Mouse (Mus musculus): ENCODE results near the gene Gpatch8.

Gpatch8 gene

GRCm38 (mm10) chr11:102453131-102453530 lies 103.1 kb downstream of the Gpatch8 start:
- DNase-seq (ENCODE audit: low read depth, low spot score): no peak

GRCm38 (mm10) chr11:102449043-102450008 lies 106.9 kb downstream of the Gpatch8 start:
- DNase-seq (ENCODE audit: low read depth, low spot score): no peak

- no peak for DNase-seq (ENCODE audit: low read depth, low spot score)
These were observed 107.9 kb downstream of the Gpatch8 start for GRCm38 (mm10) chr11:102448327-102448726.

GRCm38 (mm10) chr11:102447497-102447896 lies 108.7 kb downstream of the Gpatch8 start, which contains the start of gene Fam171a2:
Gene Fam171a2, minus strand, starts transcription at chr11:102447682.
- DNase-seq (ENCODE audit: low read depth, low spot score): peak; percentile 78

- DNase-seq (ENCODE audit: low read depth, low spot score): no peak
These were observed 109.4 kb downstream of the Gpatch8 start for GRCm38 (mm10) chr11:102446581-102447461.

- no peak for DNase-seq (ENCODE audit: low read depth, low spot score)
These were observed 110.3 kb downstream of the Gpatch8 start for GRCm38 (mm10) chr11:102445891-102446361.

GRCm38 (mm10) chr11:102445264-102445890 lies 110.8 kb downstream of the Gpatch8 start:
- DNase-seq (ENCODE audit: low read depth, low spot score): no peak

GRCm38 (mm10) chr11:102444781-102445180 lies 111.4 kb downstream of the Gpatch8 start:
- DNase-seq (ENCODE audit: low read depth, low spot score): no peak

GRCm38 (mm10) chr11:102444321-102444720 lies 111.9 kb downstream of the Gpatch8 start:
- DNase-seq (ENCODE audit: low read depth, low spot score): no peak

GRCm38 (mm10) chr11:102443740-102444139 lies 112.5 kb downstream of the Gpatch8 start:
- DNase-seq (ENCODE audit: low read depth, low spot score): no peak

- DNase-seq (ENCODE audit: low read depth, low spot score): no peak
These were observed 114.1 kb downstream of the Gpatch8 start for GRCm38 (mm10) chr11:102442089-102442488.

- DNase-seq (ENCODE audit: low read depth, low spot score): no peak
These were observed 114.8 kb downstream of the Gpatch8 start for GRCm38 (mm10) chr11:102441434-102441833.

- DNase-seq (ENCODE audit: low read depth, low spot score): no peak
These were observed 115.9 kb downstream of the Gpatch8 start for GRCm38 (mm10) chr11:102440255-102440654.

- no peak for DNase-seq (ENCODE audit: low read depth, low spot score)
These were observed 116.8 kb downstream of the Gpatch8 start for GRCm38 (mm10) chr11:102439093-102440082.

GRCm38 (mm10) chr11:102438212-102439092 lies 117.7 kb downstream of the Gpatch8 start:
- peak; percentile 73 for DNase-seq (ENCODE audit: low read depth, low spot score)

- no peak for DNase-seq (ENCODE audit: low read depth, low spot score)
These were observed 118.8 kb downstream of the Gpatch8 start for GRCm38 (mm10) chr11:102437120-102438061.

GRCm38 (mm10) chr11:102436471-102436790 lies 119.8 kb downstream of the Gpatch8 start:
- DNase-seq (ENCODE audit: low read depth, low spot score): no peak

GRCm38 (mm10) chr11:102435754-102436470 lies 120.3 kb downstream of the Gpatch8 start:
- DNase-seq (ENCODE audit: low read depth, low spot score): no peak

Data from embryo, embryonic 11.5 days (tissue).